Mouse (Mus musculus) heart, embryonic 13.5 days (tissue): ENCODE data around the gene E2f2. TPM values are rescaled to one million over a fixed set of nuclear protein-coding genes. Genes with fewer than 3 reads are reported as not detected.
A peak's percentile ranks its signal among the peaks of the same experiment; 100 is the strongest.

ENCODE experiments used
- ATAC-seq: fragments of 200-750 bp; cut with Nextera tagmentation; 2 replicates; pipeline ENCODE4 v1.8.0; 2017; ENCODE audit warnings: moderate TSS enrichment; ENCODE audit not compliant: insufficient number of reproducible peaks, low FRiP score, low TSS enrichment; ENCODE audit errors: extremely low read depth
- H3K27ac ChIP-seq: fragments of 300-500 bp; sonication (generic); replicated peaks from 2 replicates; pipeline ENCODE4 v1.5.1; 2015; ENCODE audit warnings: moderate library complexity, mild to moderate bottlenecking, inconsistent platforms
- H3K27me3 ChIP-seq: fragments of 300-500 bp; sonication (generic); replicated peaks from 2 replicates; pipeline ENCODE4 v1.6.1; 2015; ENCODE audit warnings: mild to moderate bottlenecking, inconsistent platforms
- H3K36me3 ChIP-seq: fragments of 300-500 bp; sonication (generic); 2 replicates; pipeline ENCODE4 v1.6.1; 2015; ENCODE audit warnings: mild to moderate bottlenecking, inconsistent platforms
- H3K4me1 ChIP-seq: fragments of 300-500 bp; sonication (generic); 2 replicates; pipeline ENCODE4 v1.6.1; 2015; ENCODE audit warnings: inconsistent platforms
- H3K4me2 ChIP-seq: fragments of 300-500 bp; sonication (generic); 2 replicates; pipeline ENCODE4 v1.6.1; 2015; ENCODE audit warnings: inconsistent platforms, mild to moderate bottlenecking, moderate library complexity
- H3K4me3 ChIP-seq: fragments of 300-500 bp; sonication (generic); 2 replicates; pipeline ENCODE4 v1.5.1; 2015; ENCODE audit warnings: moderate library complexity, mild to moderate bottlenecking, inconsistent platforms
- H3K9ac ChIP-seq: fragments of 300-500 bp; sonication (generic); 2 replicates; pipeline ENCODE4 v1.6.1; 2015; ENCODE audit warnings: inconsistent platforms, mild to moderate bottlenecking, moderate library complexity
- H3K9me3 ChIP-seq: fragments of 300-500 bp; sonication (generic); 2 replicates; pipeline ENCODE4 v1.6.1; 2016; ENCODE audit warnings: inconsistent platforms
- WGBS: fragments of 180-500 bp; shearing (Covaris S2); methylation state at CpG from one replicate; pipeline ENCODE4 v1.1.7; 2015; ENCODE audit warnings: mixed read lengths; 5-methylcytosine and 5-hydroxymethylcytosine counted together
- polyA plus RNA-seq: library from polyadenylated mRNA; unstranded; fragments of >200 nt; fragmentation: Nextera tagmentation; extraction: Ambion mirVana; gene quantifications from 2 replicates; pipeline ENCODE4 v1.2.1, GENCODE M21; 2015

Gene E2f2
- polyA plus RNA-seq, 1 experiment from 2014 or later, result 6.6 TPM

- H3K9me3 ChIP-seq, result no peaks in the 10 kb centered on the region
- no peak overlapping the region for H3K4me3 ChIP-seq
- H3K27me3 ChIP-seq, result no peaks in the 10 kb centered on the region
- H3K9ac ChIP-seq, result 0 out of 2 replicates have a peak overlapping the region, but pooled peaks have one; percentile 29
- no peak for ATAC-seq
- H3K36me3 ChIP-seq, result no peaks in the 10 kb centered on the region
- no peak overlapping the region for H3K27ac ChIP-seq
- peaks cover 12% of the 10 kb centered on the region; the same call in 1 of the 2 replicates for H3K4me1 ChIP-seq
- peak overlapping the region; percentile 37 for H3K4me2 ChIP-seq
- 18% methylated on average over 5 of the region's 5 CpGs for WGBS
These were observed 12.3 kb upstream of the E2f2 start for GRCm38 (mm10) chr4:136159802-136160397.

- Histone ChIP-seq H3K4me1 (peaks cover 12% of the 10 kb centered on the region; the same call in 1 of the 2 replicates), H3K36me3 (no peaks in the 10 kb centered on the region), H3K9me3 (no peaks in the 10 kb centered on the region), H3K4me2 (peak overlapping the region; percentile 28; the same call in 1 of the 2 replicates), H3K4me3 (no peak overlapping the region), H3K27ac (no peak overlapping the region), H3K27me3 (no peaks in the 10 kb centered on the region), H3K9ac (no peak overlapping the region)
- peak; percentile 66; the same call in 1 of the 2 replicates for ATAC-seq
- WGBS, result 2% methylated on average over 11 of the region's 11 CpGs
These were observed 8.7 kb upstream of the E2f2 start for GRCm38 (mm10) chr4:136163448-136163847.

GRCm38 (mm10) chr4:136164981-136165380, 7.2 kb upstream of the E2f2 start:
- H3K4me3 ChIP-seq, result no peak overlapping the region
- H3K4me2 ChIP-seq, result no peak overlapping the region
- peaks cover 7% of the 10 kb centered on the region; the same call in 1 of the 2 replicates for H3K4me1 ChIP-seq
- no peaks in the 10 kb centered on the region for H3K27me3 ChIP-seq
- no peak overlapping the region for H3K27ac ChIP-seq
- no peak for ATAC-seq
- H3K9ac ChIP-seq, result no peak overlapping the region
- no peaks in the 10 kb centered on the region for H3K9me3 ChIP-seq
- WGBS, result 78% methylated on average over 8 of the region's 8 CpGs
- H3K36me3 ChIP-seq, result no peaks in the 10 kb centered on the region

GRCm38 (mm10) chr4:136167701-136168100, 4.5 kb upstream of the E2f2 start:
- Histone ChIP-seq H3K9me3 (no peaks in the 10 kb centered on the region), H3K9ac (no peak overlapping the region), H3K4me1 (peaks cover 7% of the 10 kb centered on the region; the same call in 1 of the 2 replicates), H3K27me3 (no peaks in the 10 kb centered on the region), H3K4me3 (no peak overlapping the region), H3K4me2 (no peak overlapping the region), H3K36me3 (no peaks in the 10 kb centered on the region), H3K27ac (no peak overlapping the region)
- no peak for ATAC-seq
- 73% methylated on average over 3 of the region's 3 CpGs for WGBS

GRCm38 (mm10) chr4:136170401-136170800, 1.8 kb upstream of the E2f2 start:
- no peak for ATAC-seq
- H3K4me3 ChIP-seq, result no peak overlapping the region
- H3K9me3 ChIP-seq, result no peaks in the 10 kb centered on the region
- no peaks in the 10 kb centered on the region for H3K36me3 ChIP-seq
- H3K9ac ChIP-seq, result no peak overlapping the region
- peaks cover 32% of the 10 kb centered on the region for H3K4me1 ChIP-seq
- no peak overlapping the region for H3K4me2 ChIP-seq
- 85% methylated on average over 4 of the region's 4 CpGs for WGBS
- no peaks in the 10 kb centered on the region for H3K27me3 ChIP-seq
- no peak overlapping the region for H3K27ac ChIP-seq

GRCm38 (mm10) chr4:136171455-136171854, 739 bp upstream of the E2f2 start:
- peaks cover 42% of the 10 kb centered on the region for H3K4me1 ChIP-seq
- no peak overlapping the region for H3K27ac ChIP-seq
- H3K9ac ChIP-seq, result peak overlapping the region; percentile 93
- peak overlapping the region; percentile 100 for H3K4me2 ChIP-seq
- ATAC-seq, result no peak
- 19% methylated on average over 12 of the region's 12 CpGs for WGBS
- no peaks in the 10 kb centered on the region for H3K36me3 ChIP-seq
- no peaks in the 10 kb centered on the region for H3K9me3 ChIP-seq
- no peaks in the 10 kb centered on the region for H3K27me3 ChIP-seq
- peak overlapping the region; percentile 85 for H3K4me3 ChIP-seq

GRCm38 (mm10) chr4:136172542-136173209, 482 bp downstream of the E2f2 start:
- H3K27ac ChIP-seq, result peak overlapping the region; percentile 65
- WGBS, result under 1% methylated on average over 66 of the region's 67 CpGs
- peak overlapping the region; percentile 85 for H3K4me3 ChIP-seq

GRCm38 (mm10) chr4:136173210-136173715, 1.1 kb downstream of the E2f2 start:
- H3K4me2 ChIP-seq, result peak overlapping the region; percentile 100
- peak overlapping the region; percentile 65 for H3K27ac ChIP-seq
- no peaks in the 10 kb centered on the region for H3K27me3 ChIP-seq
- no peak for ATAC-seq
- no peaks in the 10 kb centered on the region for H3K36me3 ChIP-seq
- no peaks in the 10 kb centered on the region for H3K9me3 ChIP-seq
- 6% methylated on average over 14 of the region's 14 CpGs for WGBS
- peaks cover 60% of the 10 kb centered on the region for H3K4me1 ChIP-seq
- H3K9ac ChIP-seq, result peak overlapping the region; percentile 93
- peak overlapping the region; percentile 85 for H3K4me3 ChIP-seq

More at GRCm38 (mm10) chr4:136172542-136173209, 482 bp downstream of the E2f2 start:
- peaks cover 54% of the 10 kb centered on the region for H3K4me1 ChIP-seq
- no peaks in the 10 kb centered on the region for H3K9me3 ChIP-seq
- no peaks in the 10 kb centered on the region for H3K36me3 ChIP-seq
- peak overlapping the region; percentile 100 for H3K4me2 ChIP-seq
- no peaks in the 10 kb centered on the region for H3K27me3 ChIP-seq
- peak overlapping the region; percentile 93 for H3K9ac ChIP-seq
- peak; percentile 12; the same call in 1 of the 2 replicates for ATAC-seq

- no peaks in the 10 kb centered on the region for H3K9me3 ChIP-seq
- ATAC-seq, result peak; percentile 44; the same call in 1 of the 2 replicates
- H3K4me1 ChIP-seq, result peaks cover 73% of the 10 kb centered on the region
- H3K4me2 ChIP-seq, result peak overlapping the region; percentile 100
- peak overlapping the region; percentile 85 for H3K4me3 ChIP-seq
- peak overlapping the region; percentile 32 for H3K27ac ChIP-seq
- 66% methylated on average over 13 of the region's 13 CpGs for WGBS
- H3K9ac ChIP-seq, result peak overlapping the region; percentile 93
- no peaks in the 10 kb centered on the region for H3K36me3 ChIP-seq
- no peaks in the 10 kb centered on the region for H3K27me3 ChIP-seq
These were observed 2.3 kb downstream of the E2f2 start for GRCm38 (mm10) chr4:136174216-136175193.

- H3K4me3 ChIP-seq, result no peak overlapping the region
- H3K9me3 ChIP-seq, result no peaks in the 10 kb centered on the region
- no peaks in the 10 kb centered on the region for H3K27me3 ChIP-seq
- ATAC-seq, result no peak
- H3K9ac ChIP-seq, result peak overlapping the region; percentile 21; the same call in 1 of the 2 replicates
- H3K4me2 ChIP-seq, result peak overlapping the region; percentile 100; the same call in 1 of the 2 replicates
- H3K36me3 ChIP-seq, result no peaks in the 10 kb centered on the region
- H3K4me1 ChIP-seq, result peaks cover 89% of the 10 kb centered on the region
- 0 out of 2 replicates have a peak overlapping the region, but pooled peaks have one; percentile 72 for H3K27ac ChIP-seq
- WGBS, result 68% methylated on average over 10 of the region's 10 CpGs
These were observed 3.9 kb downstream of the E2f2 start for GRCm38 (mm10) chr4:136176022-136176552.
